Mouse (Mus musculus) MEL (cell line): ENCODE results near the gene 4931414P19Rik. TPM values are rescaled to one million over a fixed set of nuclear protein-coding genes. Genes with fewer than 3 reads are reported as not detected.

Source experiments
- DNase-seq: peaks from one replicate; pipeline ENCODE4 v3.0.0; 2011; ENCODE audit warnings: low read depth, low spot score
- H3K27ac ChIP-seq: 2 replicates; pipeline ENCODE4 v1.5.1; 2012; ENCODE audit warnings: low read depth, mild to moderate bottlenecking, control low read depth, low read length, moderate library complexity; ENCODE audit not compliant: control insufficient read depth
- H3K27me3 ChIP-seq, 2 experiments: fragments of 150-350 bp in 1 of 2; sonication (generic) in 1 of 2; 2 replicates each; pipeline ENCODE4 v1.6.1; 2012; ENCODE audit warnings: low read length in 2 of 2, mild to moderate bottlenecking in 2 of 2, improper control_type of control experiment in 1 of 2, moderate library complexity in 1 of 2; ENCODE audit not compliant: insufficient read depth in 2 of 2, control insufficient read depth in 1 of 2
- H3K36me3 ChIP-seq, 2 experiments: 2 replicates each; pipeline ENCODE4 v1.6.1; 2012 to 2014; ENCODE audit warnings: low read length in 2 of 2, improper control_type of control experiment in 1 of 2, inconsistent platforms in 1 of 2, mild to moderate bottlenecking in 1 of 2; ENCODE audit not compliant: insufficient read depth in 2 of 2, control insufficient read depth in 1 of 2
- H3K4me1 ChIP-seq, 2 experiments: fragments of 150-350 bp in 1 of 2; sonication (generic) in 1 of 2; 2 replicates each; pipeline ENCODE4 v1.6.1; 2012; ENCODE audit warnings: low read length in 2 of 2, improper control_type of control experiment in 1 of 2, mild to moderate bottlenecking in 1 of 2; ENCODE audit not compliant: insufficient read depth in 2 of 2, control insufficient read depth in 1 of 2
- H3K4me3 ChIP-seq, 2 experiments: fragments of 150-350 bp in 1 of 2; sonication (generic) in 1 of 2; 2 replicates each; pipeline ENCODE4 v1.5.1; 2012; ENCODE audit warnings: low read depth in 2 of 2, low read length in 2 of 2, mild to moderate bottlenecking in 2 of 2, moderate library complexity in 2 of 2, control low read depth in 1 of 2, improper control_type of control experiment in 1 of 2; ENCODE audit not compliant: control insufficient read depth in 1 of 2, insufficient read depth in 1 of 2
- H3K79me2 ChIP-seq: 2 replicates; pipeline ENCODE4 v1.6.1; 2012; ENCODE audit warnings: mild to moderate bottlenecking, low read length, moderate library complexity; ENCODE audit not compliant: control insufficient read depth, poor library complexity, insufficient read depth
- H3K9ac ChIP-seq: 2 replicates; pipeline ENCODE4 v1.6.1; 2012; ENCODE audit warnings: low read depth, mild to moderate bottlenecking, control low read depth, low read length, moderate library complexity; ENCODE audit not compliant: control insufficient read depth, poor library complexity, severe bottlenecking
- H3K9me3 ChIP-seq: fragments of 150-350 bp; sonication (generic); replicated peaks from 2 replicates; pipeline ENCODE4 v1.6.1; 2012; ENCODE audit warnings: mild to moderate bottlenecking, low read length, improper control_type of control experiment, moderate library complexity; ENCODE audit not compliant: insufficient read depth
- BHLHE40 ChIP-seq: IDR thresholded peaks from 2 replicates; pipeline ENCODE4 v1.6.1; 2012; ENCODE audit warnings: low read depth, mild to moderate bottlenecking, inconsistent platforms, low read length, improper control_type of control experiment, borderline replicate concordance
- CHD1 ChIP-seq: IDR thresholded peaks from 2 replicates; pipeline ENCODE4 v1.6.1; 2012; ENCODE audit warnings: low read depth, mild to moderate bottlenecking, inconsistent platforms, low read length, improper control_type of control experiment
- CHD2 ChIP-seq: IDR thresholded peaks from 2 replicates; pipeline ENCODE4 v1.6.1; 2011; ENCODE audit warnings: low read length, improper control_type of control experiment
- CTCF ChIP-seq, 3 experiments: IDR thresholded peaks in 2 of 3; conservative IDR thresholded peaks in 1 of 3; 2 replicates each; pipeline ENCODE4 v1.5.1; 2011 to 2012; ENCODE audit warnings: low read length in 3 of 3, low read depth in 2 of 3, mild to moderate bottlenecking in 2 of 3, improper control_type of control experiment in 1 of 3, inconsistent platforms in 1 of 3, mixed read lengths in 1 of 3, moderate library complexity in 1 of 3; ENCODE audit not compliant: control insufficient read depth in 1 of 3, insufficient read depth in 1 of 3, poor library complexity in 1 of 3, severe bottlenecking in 1 of 3
- E2F4 ChIP-seq: IDR thresholded peaks from 2 replicates; pipeline ENCODE4 v1.6.1; 2011; ENCODE audit warnings: low read depth, low read length, improper control_type of control experiment, borderline replicate concordance
- ELF1 ChIP-seq: IDR thresholded peaks from 2 replicates; pipeline ENCODE4 v1.6.1; 2014; ENCODE audit warnings: low read depth, mild to moderate bottlenecking, inconsistent platforms, low read length, improper control_type of control experiment, moderate library complexity
- ETS1 ChIP-seq: IDR thresholded peaks from 2 replicates; pipeline ENCODE4 v1.6.1; 2012; ENCODE audit warnings: low read depth, mild to moderate bottlenecking, inconsistent platforms, low read length, improper control_type of control experiment, moderate library complexity
- GABPA ChIP-seq: IDR thresholded peaks from 2 replicates; pipeline ENCODE4 v1.6.1; 2012; ENCODE audit warnings: low read depth, mild to moderate bottlenecking, inconsistent platforms, low read length, improper control_type of control experiment, moderate library complexity
- HCFC1 ChIP-seq: IDR thresholded peaks from 2 replicates; pipeline ENCODE4 v1.6.1; 2012; ENCODE audit warnings: low read depth, mild to moderate bottlenecking, inconsistent platforms, low read length, improper control_type of control experiment, moderate library complexity
- JUND ChIP-seq: IDR thresholded peaks from 2 replicates; pipeline ENCODE4 v1.6.1; 2011; ENCODE audit warnings: low read depth, mild to moderate bottlenecking, improper control_type of control experiment, low read length
- KAT2A ChIP-seq: conservative IDR thresholded peaks from 2 replicates; pipeline ENCODE4 v1.6.1; 2012; ENCODE audit warnings: low read depth, low read length, improper control_type of control experiment, inconsistent platforms
- MAFK ChIP-seq: IDR thresholded peaks from 2 replicates; pipeline ENCODE4 v1.6.1; 2011; ENCODE audit warnings: low read depth, mild to moderate bottlenecking, low read length, improper control_type of control experiment, borderline replicate concordance
- MAZ ChIP-seq: IDR thresholded peaks from 2 replicates; pipeline ENCODE4 v1.6.1; 2012; ENCODE audit warnings: low read depth, mild to moderate bottlenecking, inconsistent platforms, low read length, improper control_type of control experiment
- MXI1 ChIP-seq: IDR thresholded peaks from 2 replicates; pipeline ENCODE4 v1.6.1; 2011; ENCODE audit warnings: mild to moderate bottlenecking, low read depth, low read length, improper control_type of control experiment
- MYC ChIP-seq: IDR thresholded peaks from 2 replicates; pipeline ENCODE4 v1.6.1; 2011; ENCODE audit warnings: low read depth, mild to moderate bottlenecking, low read length, improper control_type of control experiment, moderate library complexity
- POLR2AphosphoS2 ChIP-seq: IDR thresholded peaks from 2 replicates; pipeline ENCODE4 v1.6.1; 2011; ENCODE audit warnings: low read length, improper control_type of control experiment
- POLR2AphosphoS5 ChIP-seq: IDR thresholded peaks from 2 replicates; pipeline ENCODE4 v1.6.1; 2012; ENCODE audit warnings: low read depth, borderline replicate concordance, mild to moderate bottlenecking, inconsistent platforms, low read length, moderate library complexity, mixed read lengths
- SIN3A ChIP-seq: IDR thresholded peaks from 2 replicates; pipeline ENCODE4 v1.6.1; 2012; ENCODE audit warnings: low read length, improper control_type of control experiment, inconsistent platforms
- TAL1 ChIP-seq: IDR thresholded peaks from 2 replicates; pipeline ENCODE4 v1.6.1; 2012; ENCODE audit warnings: mild to moderate bottlenecking, inconsistent platforms, low read length, moderate library complexity, mixed read lengths
- TBP ChIP-seq: IDR thresholded peaks from 2 replicates; pipeline ENCODE4 v1.8.0; 2011; ENCODE audit warnings: low read depth, low read length, improper control_type of control experiment
- UBTF ChIP-seq: IDR thresholded peaks from 2 replicates; pipeline ENCODE4 v1.6.1; 2012; ENCODE audit warnings: low read depth, mild to moderate bottlenecking, inconsistent platforms, low read length, improper control_type of control experiment, moderate library complexity, borderline replicate concordance; ENCODE audit not compliant: insufficient read depth
- ZC3H11A ChIP-seq: IDR thresholded peaks from 2 replicates; pipeline ENCODE4 v1.6.1; 2012; ENCODE audit warnings: low read depth, mild to moderate bottlenecking, inconsistent platforms, low read length, improper control_type of control experiment
- ZMIZ1 ChIP-seq: IDR thresholded peaks from 2 replicates; pipeline ENCODE4 v1.6.1; 2012; ENCODE audit warnings: low read depth, mild to moderate bottlenecking, inconsistent platforms, low read length, improper control_type of control experiment, moderate library complexity
- ZNF384 ChIP-seq: IDR thresholded peaks from 2 replicates; pipeline ENCODE4 v1.6.1; 2012; ENCODE audit warnings: low read depth, mild to moderate bottlenecking, inconsistent platforms, low read length, improper control_type of control experiment
- polyA plus RNA-seq, 2 experiments: library from polyadenylated mRNA; stranded (reverse) in 1 of 2; unstranded in 1 of 2; fragments of >175 nt in 1 of 2; fragments of >200 nt in 1 of 2; gene quantifications; 2 replicates each; pipeline versions ENCODE4 v1.2.1 to v1.2.4; 2012; ENCODE audit warnings: low replicate concordance in 2 of 2, low read depth in 1 of 2; ENCODE audit not compliant: insufficient read length in 2 of 2, insufficient read depth in 1 of 2, missing spikeins in 1 of 2
- total RNA-seq: library from RNA; depleted of rRNA; stranded (reverse); fragments of 300-350 nt; gene quantifications from 2 replicates; pipeline ENCODE4 v1.2.3, GENCODE M21; 2012

The 4931414P19Rik gene
- total and polyA plus RNA-seq, 3 experiments, result 1.9 to 4.8 TPM; not detected in 1

GRCm38 (mm10) chr14:54560527-54561242 lies 45.1 kb downstream of the 4931414P19Rik start:
- H3K9ac ChIP-seq, result no peak overlapping the region
- TF ChIP-seq ZMIZ1, result no peak
- TF ChIP-seq CHD2, result no peak
- TF ChIP-seq ELF1, result no peak
- TF ChIP-seq KAT2A, result no peak
- TF ChIP-seq HCFC1, result no peak
- TF ChIP-seq ZNF384, result no peak
- TF ChIP-seq SIN3A, result no peak
- no peak for TF ChIP-seq POLR2AphosphoS5
- TF ChIP-seq CHD1, result no peak
- TF ChIP-seq BHLHE40, result no peak
- TF ChIP-seq TAL1, result no peak
- no peak for TF ChIP-seq MXI1
- TF ChIP-seq TBP, result no peak
- TF ChIP-seq, all 39 proteins: peak for 0

GRCm38 (mm10) chr14:54557330-54557729 lies 48.5 kb downstream of the 4931414P19Rik start:
- Histone ChIP-seq H3K79me2 (peaks cover 4% of the 10 kb centered on the region; the same call in 1 of the 2 replicates), H3K9me3 (no peaks in the 10 kb centered on the region), H3K9ac (no peak overlapping the region), H3K27me3 (peaks cover 0 to 1% of the 10 kb centered on the region in 2 experiments; a peak in 2 of 4 replicates), H3K36me3 (0 out of 4 replicates have a peak, but pooled peaks cover 0 to 3% of the 10 kb centered on the region in 2 experiments), H3K27ac (no peak overlapping the region), H3K4me1 (peaks cover 3 to 6% of the 10 kb centered on the region in 2 experiments; a peak in 2 of 4 replicates), H3K4me3 (no peak overlapping the region)
- DNase-seq, result no peak
- TF ChIP-seq MYC (no peak), UBTF (no peak), HCFC1 (no peak), JUND (no peak), KAT2A (no peak), POLR2AphosphoS2 (no peak), MAZ (no peak), MAFK (no peak), SIN3A (no peak), E2F4 (no peak), MXI1 (no peak), ZC3H11A (no peak), ETS1 (no peak), ZMIZ1 (no peak), GABPA (no peak), POLR2AphosphoS5 (no peak), CTCF (IDR thresholded peaks at IDR 0.05 in 2 of 3, conservative IDR thresholded peaks at IDR 0.05 in 1 of 3; ENCODE audit: control insufficient read depth in 1 of 3, insufficient read depth in 1 of 3, low read depth in 2 of 3, low read length in 3 of 3, poor library complexity in 1 of 3, severe bottlenecking in 1 of 3) (no peak)

More at GRCm38 (mm10) chr14:54560527-54561242, 45.1 kb downstream of the 4931414P19Rik start:
- Histone ChIP-seq H3K79me2 (no peaks in the 10 kb centered on the region), H3K27ac (no peak overlapping the region), H3K36me3 (no peaks in the 10 kb centered on the region), H3K9me3 (no peaks in the 10 kb centered on the region), H3K4me3 (no peak overlapping the region), H3K27me3 (peaks cover 0 to 1% of the 10 kb centered on the region in 2 experiments; a peak in 2 of 4 replicates), H3K4me1 (no peaks in the 10 kb centered on the region)
- no peak for DNase-seq
